Mouse (Mus musculus) CH12.LX (cell line): ENCODE measurements around the gene Tpx2. TPM values are rescaled to one million over a fixed set of nuclear protein-coding genes. Genes with fewer than 3 reads are reported as not detected.

ENCODE experiments used
- DNase-seq: peaks from one replicate; pipeline ENCODE4 v3.0.0-alpha.2; 2013; ENCODE audit errors: extremely low read depth
- H3K27ac ChIP-seq: 2 replicates; pipeline ENCODE4 v1.5.1; 2012; ENCODE audit warnings: low read depth, mild to moderate bottlenecking, control low read depth, moderate library complexity; ENCODE audit not compliant: insufficient read depth
- H3K27me3 ChIP-seq: replicated peaks from 2 replicates; pipeline ENCODE3; 2012; ENCODE audit warnings: inconsistent platforms
- H3K36me3 ChIP-seq, 2 experiments: replicated peaks in 1 of 2; 2 replicates each; pipeline versions ENCODE3 to v1.6.1; 2012; ENCODE audit warnings: inconsistent platforms in 1 of 2, low read length in 1 of 2, mild to moderate bottlenecking in 1 of 2, mixed read lengths in 1 of 2, moderate library complexity in 1 of 2; ENCODE audit not compliant: control insufficient read depth in 1 of 2, insufficient read depth in 1 of 2
- H3K4me1 ChIP-seq, 2 experiments: 2 replicates each; pipeline ENCODE4 v1.6.1; 2012; ENCODE audit warnings: inconsistent platforms in 1 of 2, moderate library complexity in 1 of 2; ENCODE audit not compliant: insufficient read depth in 2 of 2, control insufficient read depth in 1 of 2
- H3K4me2 ChIP-seq: 2 replicates; pipeline ENCODE4 v1.6.1; 2012; ENCODE audit warnings: low read depth, mild to moderate bottlenecking, control low read depth; ENCODE audit not compliant: poor library complexity, insufficient read depth, severe bottlenecking
- H3K4me3 ChIP-seq, 3 experiments: fragments of 150-350 bp in 1 of 3; sonication (generic) in 1 of 3; replicated peaks in 1 of 3; 2 replicates each; pipeline versions ENCODE3 to v1.5.1; 2011 to 2012; ENCODE audit warnings: low read depth in 2 of 3, low read length in 2 of 3, mild to moderate bottlenecking in 2 of 3, moderate library complexity in 2 of 3, control low read depth in 1 of 3, improper control_type of control experiment in 1 of 3, inconsistent platforms in 1 of 3, mixed read lengths in 1 of 3; ENCODE audit not compliant: poor library complexity in 1 of 3
- H3K79me2 ChIP-seq: replicated peaks from 2 replicates; pipeline ENCODE4 v1.6.1; 2012; ENCODE audit warnings: mild to moderate bottlenecking, moderate library complexity; ENCODE audit not compliant: control insufficient read depth, poor library complexity, insufficient read depth, severe bottlenecking; ENCODE audit errors: extremely low read depth
- H3K9ac ChIP-seq: 2 replicates; pipeline ENCODE4 v1.6.1; 2012; ENCODE audit warnings: low read depth, mild to moderate bottlenecking, control low read depth, moderate library complexity; ENCODE audit not compliant: insufficient read depth
- H3K9me3 ChIP-seq: replicated peaks from 2 replicates; pipeline ENCODE3; 2012; ENCODE audit warnings: low read length, inconsistent platforms, mixed read lengths
- BHLHE40 ChIP-seq: IDR thresholded peaks from 2 replicates; pipeline ENCODE4 v1.6.1; 2011; ENCODE audit warnings: mild to moderate bottlenecking, low read depth, low read length, improper control_type of control experiment
- CTCF ChIP-seq, 2 experiments: IDR thresholded peaks in 1 of 2; conservative IDR thresholded peaks in 1 of 2; 2 replicates each; pipeline ENCODE4 v1.5.1; 2011 to 2012; ENCODE audit warnings: low read depth in 2 of 2, low read length in 2 of 2, improper control_type of control experiment in 1 of 2, inconsistent platforms in 1 of 2, mild to moderate bottlenecking in 1 of 2, moderate library complexity in 1 of 2
- E2F4 ChIP-seq: IDR thresholded peaks from 2 replicates; pipeline ENCODE4 v1.6.1; 2011; ENCODE audit warnings: low read depth, low read length, improper control_type of control experiment; ENCODE audit not compliant: insufficient replicate concordance
- ELF1 ChIP-seq: IDR thresholded peaks from 2 replicates; pipeline ENCODE4 v1.6.1; 2014; ENCODE audit warnings: low read depth, mild to moderate bottlenecking, inconsistent platforms, low read length, improper control_type of control experiment
- EP300 ChIP-seq: IDR thresholded peaks from 2 replicates; pipeline ENCODE4 v1.6.1; 2011; ENCODE audit warnings: low read length, improper control_type of control experiment
- ETS1 ChIP-seq: conservative IDR thresholded peaks from 2 replicates; pipeline ENCODE4 v1.6.1; 2012; ENCODE audit warnings: low read depth, mild to moderate bottlenecking, inconsistent platforms, low read length, improper control_type of control experiment, moderate library complexity
- IRF4 ChIP-seq: IDR thresholded peaks from 2 replicates; pipeline ENCODE4 v1.6.1; 2014; ENCODE audit warnings: low read depth, mild to moderate bottlenecking, inconsistent platforms, low read length, improper control_type of control experiment
- JUND ChIP-seq: conservative IDR thresholded peaks from 2 replicates; pipeline ENCODE4 v1.6.1; 2011; ENCODE audit warnings: low read depth, low read length, improper control_type of control experiment
- MAFK ChIP-seq: IDR thresholded peaks from 2 replicates; pipeline ENCODE4 v1.6.1; 2011; ENCODE audit warnings: low read length, improper control_type of control experiment; ENCODE audit not compliant: insufficient replicate concordance
- MAX ChIP-seq: IDR thresholded peaks from 2 replicates; pipeline ENCODE4 v1.6.1; 2011; ENCODE audit warnings: low read length, improper control_type of control experiment
- MAZ ChIP-seq: IDR thresholded peaks from 2 replicates; pipeline ENCODE4 v1.6.1; 2012; ENCODE audit warnings: low read depth, mild to moderate bottlenecking, inconsistent platforms, low read length, improper control_type of control experiment, moderate library complexity
- MEF2A ChIP-seq: IDR thresholded peaks from 2 replicates; pipeline ENCODE4 v1.6.1; 2014; ENCODE audit warnings: low read depth, mild to moderate bottlenecking, inconsistent platforms, low read length, improper control_type of control experiment, borderline replicate concordance
- NRF1 ChIP-seq: IDR thresholded peaks from 2 replicates; pipeline ENCODE4 v1.6.1; 2014; ENCODE audit warnings: low read depth, mild to moderate bottlenecking, inconsistent platforms, low read length, improper control_type of control experiment, moderate library complexity
- POLR2A ChIP-seq: IDR thresholded peaks from 2 replicates; pipeline ENCODE4 v1.6.1; 2011; ENCODE audit warnings: low read depth, mild to moderate bottlenecking, improper control_type of control experiment, low read length
- RCOR1 ChIP-seq: conservative IDR thresholded peaks from 2 replicates; pipeline ENCODE4 v1.6.1; 2012; ENCODE audit warnings: low read depth, mild to moderate bottlenecking, inconsistent platforms, low read length, improper control_type of control experiment
- SIN3A ChIP-seq: IDR thresholded peaks from 2 replicates; pipeline ENCODE4 v1.6.1; 2012; ENCODE audit warnings: low read length, improper control_type of control experiment, inconsistent platforms
- TCF12 ChIP-seq: IDR thresholded peaks from 2 replicates; pipeline ENCODE4 v1.6.1; 2014; ENCODE audit warnings: low read depth, mild to moderate bottlenecking, inconsistent platforms, low read length, improper control_type of control experiment
- UBTF ChIP-seq: IDR thresholded peaks from 2 replicates; pipeline ENCODE4 v1.6.1; 2012; ENCODE audit warnings: low read depth, mild to moderate bottlenecking, inconsistent platforms, low read length, improper control_type of control experiment, moderate library complexity
- USF1 ChIP-seq: IDR thresholded peaks from 2 replicates; pipeline ENCODE4 v1.6.1; 2014; ENCODE audit warnings: low read depth, mild to moderate bottlenecking, inconsistent platforms, low read length, improper control_type of control experiment
- ZC3H11A ChIP-seq: IDR thresholded peaks from 2 replicates; pipeline ENCODE4 v1.6.1; 2012; ENCODE audit warnings: low read depth, mild to moderate bottlenecking, inconsistent platforms, low read length, improper control_type of control experiment
- ZMIZ1 ChIP-seq: IDR thresholded peaks from 2 replicates; pipeline ENCODE4 v1.6.1; 2012; ENCODE audit warnings: low read depth, mild to moderate bottlenecking, inconsistent platforms, low read length, improper control_type of control experiment
- ZNF384 ChIP-seq: IDR thresholded peaks from 2 replicates; pipeline ENCODE4 v1.6.1; 2012; ENCODE audit warnings: low read depth, low read length, improper control_type of control experiment, inconsistent platforms
- dilution Hi-C: fragments of 300-500 bp; cut with MboI; formaldehyde crosslinking; loops from 2 replicates; pipeline ENCODE4 v1.14.3; 2020; ENCODE audit warnings: low sequenced_read_pairs; ENCODE audit not compliant: extremely low pct_unique_long_range_greater_than_20kb, extremely low pct_ligation_motif_present
- in situ Hi-C: fragments of 300-500 bp; cut with MboI; formaldehyde crosslinking; loops from 3 replicates; pipeline ENCODE4 v1.14.3; 2019; ENCODE audit warnings: low sequenced_read_pairs, low pct_ligation_motif_present, low pct_unique_long_range_greater_than_20kb, mixed read lengths
- polyA plus RNA-seq: library from polyadenylated mRNA; unstranded; fragments of >175 nt; gene quantifications from 2 replicates; pipeline ENCODE4 v1.2.1, GENCODE M21; 2012; ENCODE audit warnings: low read depth; ENCODE audit not compliant: insufficient read length
- total RNA-seq, 2 experiments: library from RNA; depleted of rRNA; stranded (reverse); fragments of 300-350 nt in 1 of 2; fragments of >200 nt in 1 of 2; gene quantifications; 2 replicates each; pipeline ENCODE4 v1.2.3; 2012 to 2014

Gene Tpx2
- total and polyA plus RNA-seq, 3 experiments = 66.1 to 127 (median 98.0) TPM

- peak overlapping the region; percentile 58; the same call in 1 of the 2 replicates for H3K4me2 ChIP-seq
- H3K36me3 ChIP-seq = peaks cover 50 to 70% of the 10 kb centered on the region in 2 experiments
- no peak overlapping the region for H3K4me3 ChIP-seq
- no peaks in the 10 kb centered on the region for H3K27me3 ChIP-seq
- peaks cover 11% of the 10 kb centered on the region for H3K9me3 ChIP-seq
- in situ Hi-C loops = loop anchor here (5.0 kb wide), 1 partner anchor 37 kb away; no protein-coding TSS in a partner anchor
- peak overlapping the region; percentile 85; the same call in 1 of the 2 replicates for H3K27ac ChIP-seq
- TF ChIP-seq IRF4 (no peak), MAX (no peak), NRF1 (no peak), EP300 (no peak), MAFK (no peak), USF1 (no peak), BHLHE40 (no peak), RCOR1 (no peak), ZMIZ1 (no peak), UBTF (no peak), CTCF (conservative IDR thresholded peaks at IDR 0.05 in 1 of 2, IDR thresholded peaks at IDR 0.05 in 1 of 2; ENCODE audit: low read depth in 2 of 2, low read length in 2 of 2) (no peak), MAZ (no peak)
- peaks cover 97% of the 10 kb centered on the region for H3K79me2 ChIP-seq
- H3K9ac ChIP-seq = no peak overlapping the region
- dilution Hi-C loops = no loop called here
- no peak for DNase-seq
- H3K4me1 ChIP-seq = peaks cover 55 to 82% of the 10 kb centered on the region in 2 experiments
These were observed 28.6 kb upstream of the Tpx2 start for GRCm38 (mm10) chr2:152819097-152819624.

DNA sequence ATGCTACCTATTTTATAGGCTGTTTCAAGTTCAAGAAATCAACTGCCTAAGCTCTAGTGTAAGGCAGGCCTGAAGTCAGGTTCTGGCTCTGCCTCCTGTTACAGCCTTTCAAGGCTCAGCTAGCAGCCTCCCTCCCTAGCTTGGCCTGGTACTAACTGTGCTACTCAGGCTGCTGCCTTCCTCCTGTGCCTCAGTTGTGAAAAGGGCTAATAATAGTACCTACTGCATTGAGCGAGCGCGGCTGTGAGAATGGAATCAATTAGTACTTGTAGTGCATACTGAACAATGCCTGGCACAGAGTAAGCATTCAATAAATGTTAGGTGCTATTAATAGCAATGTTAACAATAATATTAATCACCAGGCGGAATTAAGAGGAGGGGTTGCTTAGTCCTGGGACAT, 27.8 kb upstream of the Tpx2 start:
- Histone ChIP-seq H3K9me3 (peaks cover 11% of the 10 kb centered on the region), H3K36me3 (peaks cover 49 to 67% of the 10 kb centered on the region in 2 experiments), H3K4me3 (no peak overlapping the region), H3K27ac (peak overlapping the region; percentile 27; the same call in 1 of the 2 replicates), H3K4me2 (no peak overlapping the region), H3K27me3 (no peaks in the 10 kb centered on the region), H3K9ac (no peak overlapping the region), H3K79me2 (peaks cover 97% of the 10 kb centered on the region), H3K4me1 (peaks cover 51 to 83% of the 10 kb centered on the region in 2 experiments)
- in situ Hi-C loops = loop anchor here (5.0 kb wide), 1 partner anchor 38 kb away; no protein-coding TSS in a partner anchor
- dilution Hi-C loops = no loop called here
- no peak for DNase-seq
- TF ChIP-seq EP300 = no peak
- TF ChIP-seq SIN3A = no peak
- no peak for TF ChIP-seq MAZ
- no peak for TF ChIP-seq ZC3H11A
- no peak for TF ChIP-seq ETS1
- TF ChIP-seq JUND = no peak
- no peak for TF ChIP-seq BHLHE40
- no peak for TF ChIP-seq MEF2A
- no peak for TF ChIP-seq ELF1
- no peak for TF ChIP-seq TCF12
- no peak for TF ChIP-seq CTCF (conservative IDR thresholded peaks at IDR 0.05 in 1 of 2, IDR thresholded peaks at IDR 0.05 in 1 of 2; ENCODE audit: low read depth in 2 of 2, low read length in 2 of 2)
- no peak for TF ChIP-seq RCOR1
- TF ChIP-seq POLR2A = no peak
- TF ChIP-seq E2F4 = no peak
- TF ChIP-seq ZMIZ1 = no peak
- no peak for TF ChIP-seq UBTF
- no peak for TF ChIP-seq ZNF384
- TF ChIP-seq IRF4 = no peak
